Mouse (Mus musculus) frontal cortex, postnatal 25 days (tissue): ENCODE measurements around the gene Ap2a2.
"Not testable (repeated sequence)": the region's sequence is repeated elsewhere in the genome, so short reads cannot be mapped to it uniquely, and the experiment has no call there.

Experiments
- DNase-seq, 2 experiments: peaks; one replicate each; pipeline ENCODE4 v3.0.0; 2022; ENCODE audit warnings: low spot score in 2 of 2

Ap2a2 gene

DNA sequence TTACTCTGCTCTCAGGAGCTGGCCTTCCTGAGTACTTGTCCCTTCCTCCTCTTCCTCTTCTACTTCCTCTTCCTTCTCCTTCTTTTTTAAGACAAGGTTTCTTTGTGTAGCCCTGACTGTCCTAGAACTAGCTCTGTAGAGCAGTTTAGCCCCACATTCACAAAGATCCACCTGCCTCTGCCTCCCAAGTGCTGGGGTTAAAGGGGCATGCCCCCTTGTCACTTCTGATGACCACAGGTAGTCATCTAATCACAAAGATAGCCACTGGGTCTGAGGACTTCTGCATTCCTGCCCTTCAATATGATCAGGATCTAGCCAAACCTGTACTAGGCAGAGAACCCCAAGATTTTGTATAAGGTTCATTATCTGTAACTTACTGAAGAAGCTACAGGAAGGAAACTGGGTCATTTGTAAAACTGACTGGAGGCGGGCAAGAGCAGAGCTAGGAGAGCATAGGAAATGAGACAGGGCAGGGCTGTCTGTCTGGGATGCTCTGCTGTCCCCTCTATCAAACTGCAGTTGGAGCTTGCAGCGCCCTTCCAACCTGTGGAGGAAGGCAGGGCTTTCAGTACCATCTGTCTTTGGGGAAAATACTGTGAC lies 2.1 kb upstream of the Ap2a2 start:
- no peak for DNase-seq

DNA sequence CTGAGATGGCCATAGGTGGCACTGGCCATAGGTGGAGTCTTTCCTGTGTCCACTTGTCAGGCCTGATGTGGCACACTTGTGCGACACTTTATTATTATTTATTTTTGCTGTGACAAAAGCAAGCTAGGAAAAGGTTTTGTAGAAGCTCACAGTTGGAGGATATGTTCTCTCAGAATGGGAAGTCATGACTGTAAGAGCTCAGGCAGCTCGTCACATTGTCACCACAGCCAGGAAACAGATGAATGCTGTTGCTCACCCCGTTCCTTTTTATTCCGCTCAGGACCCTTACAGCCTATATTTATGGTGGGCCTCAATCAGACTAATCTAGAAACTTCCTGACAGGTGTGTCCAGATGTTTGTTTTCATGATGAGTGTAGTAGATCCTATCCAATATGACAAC lies 1.5 kb upstream of the Ap2a2 start:
- no peak for DNase-seq

DNA sequence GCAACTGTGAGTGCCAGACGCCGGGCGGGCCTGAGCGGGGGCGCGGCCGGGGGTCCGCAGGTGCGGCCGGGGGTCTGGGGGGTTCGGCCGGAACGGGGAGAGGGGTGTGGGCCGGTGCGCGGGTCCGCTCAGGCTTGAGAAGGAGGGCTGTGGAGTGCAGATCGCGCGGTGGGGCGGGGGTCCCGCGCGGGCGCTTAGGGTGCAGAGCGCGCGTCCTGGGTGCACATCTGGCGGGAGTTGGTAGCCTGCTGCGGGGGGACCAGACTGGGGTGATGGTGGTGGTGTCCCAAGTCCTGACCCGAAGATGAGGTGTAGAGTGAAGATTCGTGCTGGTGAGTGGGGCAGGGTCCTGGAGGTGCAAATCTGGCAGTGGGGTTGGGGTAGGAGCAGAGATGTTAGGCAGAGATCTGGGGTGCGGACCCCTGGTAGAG lies 463 bp downstream of the Ap2a2 start:
- peak in 1 of 2 experiments; percentile 19 for DNase-seq

DNA sequence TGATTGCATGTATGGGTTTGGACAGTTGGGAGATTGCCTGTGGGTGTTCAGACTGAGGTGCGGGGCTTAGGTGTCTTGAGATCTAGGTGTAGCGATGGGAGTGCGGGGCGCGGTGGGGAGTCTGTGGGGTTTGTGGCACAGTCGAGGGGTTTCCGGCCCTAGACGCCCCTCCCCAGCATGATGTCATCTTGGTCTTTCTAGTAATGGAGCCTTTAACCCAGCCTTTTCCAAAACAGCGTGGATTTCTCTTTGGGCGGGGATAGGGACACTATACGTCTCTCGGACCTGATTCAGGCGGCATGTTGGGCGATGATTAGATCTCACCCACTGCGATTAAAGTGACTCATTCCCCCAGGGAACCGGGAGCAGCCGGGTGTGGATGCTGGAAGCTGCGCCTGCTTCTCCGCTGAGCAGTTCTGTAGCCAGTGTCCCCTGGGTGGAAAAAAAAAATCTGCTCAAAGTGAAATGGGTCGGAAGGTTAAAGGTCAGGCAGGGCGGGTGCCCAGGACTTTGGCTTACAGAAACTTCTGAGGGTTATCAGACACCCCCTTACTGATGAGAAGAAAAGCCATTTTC lies 967 bp downstream of the Ap2a2 start:
- DNase-seq: peak in 1 of 2 experiments; percentile 26

DNA sequence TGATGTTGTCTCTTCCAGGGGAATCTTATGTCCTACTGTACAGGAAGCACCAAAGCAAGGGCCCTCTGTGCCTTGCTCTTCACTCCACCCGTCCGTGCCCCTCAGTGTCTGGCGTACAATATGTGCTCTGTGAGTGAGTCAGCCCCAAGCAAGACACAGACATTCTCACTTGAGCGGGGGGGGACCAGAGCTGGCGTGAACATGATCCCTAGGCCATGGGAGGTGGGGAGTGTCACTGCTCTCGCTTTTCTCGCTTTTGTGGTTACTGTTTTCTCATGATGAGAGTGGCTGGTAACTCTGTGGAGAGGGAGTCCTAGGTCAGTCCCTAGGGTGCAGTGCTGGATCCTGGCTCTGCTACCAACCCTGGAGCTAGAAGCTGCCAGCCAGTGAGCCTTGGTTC lies 2.6 kb downstream of the Ap2a2 start:
- DNase-seq: no peak

DNA sequence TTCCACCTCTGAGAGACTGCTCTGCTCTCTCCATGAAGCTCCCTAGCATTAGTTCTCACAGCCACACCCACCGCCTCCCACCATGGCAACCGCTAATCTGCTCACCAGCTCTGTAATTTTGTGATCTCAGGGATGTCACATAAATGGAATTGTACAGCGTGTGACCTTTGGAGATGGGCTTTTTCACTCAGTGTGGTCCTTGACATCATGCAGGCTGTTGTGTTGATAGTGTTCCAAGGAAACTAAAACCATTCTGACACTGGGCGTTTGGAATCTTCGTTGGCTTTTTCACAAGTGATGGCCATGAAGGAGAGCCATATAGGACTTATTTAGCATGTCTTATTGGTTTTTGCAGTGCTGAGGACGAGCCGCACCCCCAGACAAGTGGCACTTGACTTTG lies 4.6 kb downstream of the Ap2a2 start:
- DNase-seq: no peak

DNA sequence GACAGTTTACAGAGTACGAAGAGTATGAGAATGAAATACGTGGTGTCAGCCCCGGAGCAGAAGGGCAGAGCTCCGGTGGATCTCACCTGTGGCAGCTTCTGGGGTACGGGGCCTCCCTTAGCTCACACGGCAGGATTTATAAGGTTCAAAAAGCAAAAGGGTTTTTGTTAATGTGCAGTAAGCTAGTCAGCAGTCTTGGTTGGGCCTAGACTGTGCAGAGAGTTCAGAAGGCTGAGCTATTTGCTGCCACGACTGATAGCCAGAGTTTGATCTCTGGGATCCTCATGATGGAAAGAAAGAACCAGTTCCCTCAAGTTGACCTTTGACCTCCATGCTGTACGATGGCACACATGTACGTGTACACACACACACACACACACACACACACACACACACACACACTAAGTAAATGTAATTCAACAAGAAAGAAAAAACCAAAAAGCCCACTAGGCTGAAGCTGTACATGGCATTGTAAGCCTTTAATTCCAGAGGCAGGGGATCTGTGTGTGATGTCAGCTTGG lies 7.4 kb downstream of the Ap2a2 start:
- DNase-seq: no peak

DNA sequence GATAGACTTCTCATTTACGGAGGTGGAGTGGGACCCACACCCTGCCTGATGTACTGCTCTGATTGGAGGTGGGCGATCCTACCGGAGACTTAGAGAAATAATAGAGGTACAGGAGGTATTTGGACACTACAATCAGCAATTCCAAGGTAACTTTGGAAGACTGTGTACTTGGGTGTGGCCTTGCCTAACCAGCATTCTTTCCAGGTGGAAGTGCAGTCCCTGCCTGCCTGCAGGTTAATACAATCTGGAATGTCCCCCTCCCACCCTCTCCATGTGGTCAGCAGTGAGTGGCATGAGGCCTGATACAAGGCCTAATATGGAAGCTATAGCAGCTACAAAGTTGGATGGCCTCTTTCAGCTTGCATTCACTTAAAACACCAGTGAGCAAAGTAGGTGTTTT lies 7.9 kb downstream of the Ap2a2 start:
- no peak for DNase-seq

DNA sequence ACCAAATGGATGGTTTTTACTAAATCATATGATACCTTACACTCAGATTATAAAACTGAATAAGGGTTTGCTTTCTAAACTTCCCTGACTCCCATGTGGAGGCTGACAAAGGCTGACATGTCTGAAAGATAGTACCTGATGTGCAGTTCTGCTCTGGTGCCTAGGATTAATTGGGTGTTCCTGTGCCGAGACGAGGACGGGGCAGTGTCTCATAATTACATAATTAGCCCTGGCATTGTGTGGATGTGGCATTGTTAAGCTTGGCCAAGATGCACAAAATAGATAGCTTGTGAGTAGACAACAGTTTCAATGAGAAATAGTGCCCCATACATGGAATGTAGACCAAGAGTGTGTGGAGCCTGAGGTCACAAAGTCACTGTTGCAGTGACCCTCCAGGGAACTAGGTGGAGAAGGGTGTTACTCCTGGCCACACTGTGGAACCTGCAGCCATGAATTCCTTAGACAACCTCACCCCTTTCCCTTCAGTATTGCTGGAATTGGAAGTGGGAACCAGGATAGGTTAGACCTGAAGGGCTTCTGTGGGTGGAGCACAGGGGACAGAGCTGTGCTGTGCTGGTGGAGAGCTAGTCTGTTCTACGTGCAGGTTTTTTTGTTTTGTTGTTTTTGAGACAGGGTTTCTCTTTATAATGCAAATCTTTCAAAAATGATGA lies 8.8 kb downstream of the Ap2a2 start:
- no peak for DNase-seq

DNA sequence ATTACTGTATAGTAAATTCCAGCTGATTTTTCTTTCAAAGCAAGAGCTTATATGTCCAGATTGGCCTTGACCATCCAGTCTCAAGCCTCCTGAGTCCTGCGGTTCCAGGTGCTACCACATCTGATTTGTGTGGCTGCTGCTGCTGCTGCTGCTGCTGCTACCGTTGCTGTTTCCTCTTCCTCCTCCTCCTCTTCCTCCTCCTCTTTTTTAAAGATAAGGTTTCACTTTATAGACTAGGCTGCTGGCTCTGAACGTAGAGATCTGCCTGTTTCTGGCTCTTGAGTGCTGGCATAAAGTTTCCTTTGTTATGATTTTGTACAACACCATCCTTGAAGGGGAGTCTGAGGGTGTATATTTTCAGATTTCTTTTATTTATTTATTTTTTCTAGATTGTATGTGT lies 12.1 kb downstream of the Ap2a2 start:
- DNase-seq: no peak

DNA sequence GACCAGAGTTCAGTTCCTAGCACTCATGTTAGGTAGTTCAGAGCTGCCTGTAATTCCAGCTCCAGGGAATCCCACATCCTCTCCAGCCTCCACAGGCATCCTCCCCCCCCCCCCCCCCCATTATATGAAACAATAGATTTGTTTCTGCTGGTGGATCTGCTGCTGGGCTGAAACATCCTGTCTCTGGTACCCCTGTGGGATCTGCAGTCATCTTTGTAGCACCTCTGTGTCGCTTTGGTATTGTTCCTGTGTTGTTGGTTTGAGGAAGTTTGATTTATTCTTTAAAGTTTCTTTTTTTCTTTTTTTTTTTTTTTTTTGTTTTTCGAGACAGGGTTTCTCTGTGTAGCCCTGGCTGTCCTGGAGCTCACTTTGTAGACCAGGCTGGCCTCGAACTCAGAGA lies 13.5 kb downstream of the Ap2a2 start:
- DNase-seq: no peak

DNA sequence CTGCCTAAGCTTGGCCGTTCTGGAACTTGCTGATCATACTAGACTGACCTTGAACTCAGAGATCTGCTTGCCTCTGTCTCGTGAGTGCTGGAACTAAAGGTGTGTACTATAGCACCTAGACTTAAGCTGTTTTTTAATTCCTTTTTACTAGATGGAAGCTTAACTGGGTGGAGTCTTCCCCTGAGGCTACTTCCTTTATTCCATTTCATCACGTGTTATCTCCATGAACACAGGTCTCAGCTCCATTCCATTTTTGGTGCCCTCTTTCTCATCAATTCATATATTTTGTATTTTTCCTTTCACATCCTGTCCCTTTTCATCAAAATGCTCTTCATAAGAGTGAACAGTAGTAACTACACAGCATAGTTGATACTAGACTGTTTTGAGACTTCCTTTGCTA lies 15.8 kb downstream of the Ap2a2 start:
- DNase-seq: no peak

DNA sequence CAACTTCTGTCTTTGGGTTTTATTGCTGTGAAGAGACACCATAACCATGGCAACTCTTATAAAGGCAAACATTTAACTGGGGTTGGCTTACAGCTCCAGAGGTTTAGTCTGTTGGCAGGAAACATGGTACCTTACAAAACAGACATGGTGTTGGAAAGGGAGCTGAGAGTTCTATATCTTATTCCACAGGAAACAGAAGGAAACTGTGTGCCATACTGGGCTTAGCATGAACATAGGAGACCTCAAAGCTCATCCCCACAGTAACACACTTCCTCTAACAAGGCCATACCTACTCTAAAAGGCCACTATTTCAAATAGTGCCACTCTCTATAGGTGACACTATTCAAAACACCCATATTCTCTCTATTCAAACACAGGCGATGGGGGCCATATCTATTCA lies 16.5 kb downstream of the Ap2a2 start:
- no peak for DNase-seq

DNA sequence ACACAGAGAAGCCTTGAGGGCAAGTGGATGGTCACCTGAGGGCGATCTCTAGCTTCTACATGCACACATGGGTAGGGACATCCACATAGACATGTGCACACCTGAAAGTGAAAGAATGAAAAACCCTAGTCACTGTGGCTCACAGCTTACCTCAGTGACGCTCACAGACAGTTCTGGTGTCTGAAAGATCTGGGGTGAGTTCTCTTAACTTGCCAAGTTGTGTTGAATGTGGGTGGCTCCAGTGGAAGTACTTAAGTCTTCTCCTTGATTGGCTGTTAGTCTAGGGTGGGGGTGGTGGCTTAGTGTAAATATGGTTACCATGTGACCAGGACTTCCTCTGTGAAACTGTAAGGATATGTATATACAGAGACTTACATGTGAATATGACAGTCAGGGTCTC lies 17.0 kb downstream of the Ap2a2 start:
- no peak for DNase-seq

DNA sequence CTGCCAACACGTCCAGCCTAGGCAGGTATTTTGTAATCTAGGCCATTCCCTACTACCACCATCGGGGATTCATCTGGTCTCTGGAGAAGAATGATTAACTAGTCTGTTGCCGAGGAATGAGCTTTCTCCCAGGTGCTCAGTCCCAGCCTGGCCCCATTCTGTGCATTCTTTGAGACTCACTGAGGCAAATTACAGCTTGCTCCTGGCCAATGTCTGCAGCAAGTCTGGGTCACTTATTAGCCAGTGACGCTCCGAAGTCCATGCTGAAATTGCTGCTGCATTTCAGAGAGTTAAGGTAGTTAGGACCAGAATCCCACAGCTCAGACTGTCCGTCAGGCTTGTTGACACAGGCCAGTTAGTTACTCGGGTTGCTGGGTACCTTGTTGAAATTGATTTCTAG lies 19.4 kb downstream of the Ap2a2 start:
- no peak for DNase-seq

DNA sequence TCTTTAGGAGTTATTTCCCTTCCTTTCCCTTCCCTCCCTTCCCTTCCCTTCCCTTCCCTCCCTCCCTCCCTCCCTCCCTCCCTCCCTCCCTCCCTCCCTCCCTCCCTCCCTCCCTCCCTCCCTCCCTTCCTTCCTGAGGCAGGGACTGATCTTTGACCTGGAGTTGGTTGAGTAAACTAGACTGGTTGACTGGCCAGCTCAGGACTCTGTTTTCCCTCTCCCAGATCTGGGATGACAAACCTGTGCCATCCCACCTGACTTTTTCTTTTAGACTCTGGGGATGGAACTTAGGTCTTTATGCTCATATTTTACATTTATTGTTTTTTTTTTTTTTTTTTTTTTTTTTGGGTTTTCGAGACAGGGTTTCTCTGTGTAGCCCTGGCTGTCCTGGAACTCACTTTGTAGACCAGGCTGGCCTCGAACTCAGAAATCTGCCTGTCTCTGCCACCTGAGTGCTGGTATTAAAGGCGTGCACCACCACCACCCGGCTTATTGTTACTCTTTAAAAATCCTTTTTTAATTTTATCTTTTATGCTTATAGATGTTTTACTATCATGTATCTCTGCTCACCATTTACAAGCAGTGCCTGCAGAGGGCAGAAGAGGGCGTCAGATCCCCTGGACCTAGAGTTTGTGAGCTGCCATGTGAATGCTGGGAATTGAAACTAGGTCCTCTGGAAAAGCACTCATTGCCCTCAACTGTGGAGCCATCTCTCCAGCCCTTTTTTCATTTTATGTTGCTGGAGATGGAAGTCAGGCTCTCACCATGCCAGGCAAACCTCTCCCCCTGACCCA lies 22.3 kb downstream of the Ap2a2 start:
- no peak for DNase-seq

DNA sequence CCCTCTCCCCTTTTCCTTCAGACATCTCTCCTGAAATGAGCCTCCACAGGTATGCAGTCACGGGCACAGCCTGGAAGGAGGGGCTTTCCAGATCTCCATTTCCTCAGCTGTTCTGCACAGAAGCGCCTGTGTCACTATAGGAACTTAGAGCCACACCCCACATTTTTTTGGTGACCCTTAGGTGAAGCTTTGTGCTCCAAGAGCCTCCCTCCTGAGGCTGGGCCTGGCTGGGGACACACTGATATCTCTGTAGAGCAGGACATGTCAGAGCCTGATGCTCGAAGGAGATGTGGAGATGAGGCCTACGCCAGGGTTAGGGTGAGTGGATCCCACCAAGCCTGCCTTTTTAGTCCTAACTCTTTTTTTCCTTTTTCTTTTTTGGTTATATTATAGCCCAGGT lies 23.3 kb downstream of the Ap2a2 start:
- no peak for DNase-seq

DNA sequence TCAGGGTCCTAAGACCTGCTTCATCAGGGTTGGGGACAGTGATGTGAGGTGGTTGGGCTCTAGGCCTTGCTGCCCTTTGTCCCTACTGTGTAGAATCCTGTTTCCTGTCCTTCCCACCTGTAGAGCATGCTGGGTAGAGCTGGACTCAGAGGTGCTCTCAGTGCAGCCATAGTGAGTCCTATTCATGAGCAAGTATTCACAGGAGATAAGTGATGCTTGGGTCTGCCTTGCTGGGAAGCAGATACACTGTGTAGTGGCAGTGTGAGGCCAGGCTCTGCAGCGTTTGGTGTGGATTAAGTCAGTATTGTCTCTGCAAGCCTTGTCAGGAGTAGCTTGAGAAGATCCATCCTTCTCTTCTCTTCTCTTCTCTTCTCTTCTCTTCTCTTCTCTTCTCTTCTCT lies 23.9 kb downstream of the Ap2a2 start:
- DNase-seq: no peak

DNA sequence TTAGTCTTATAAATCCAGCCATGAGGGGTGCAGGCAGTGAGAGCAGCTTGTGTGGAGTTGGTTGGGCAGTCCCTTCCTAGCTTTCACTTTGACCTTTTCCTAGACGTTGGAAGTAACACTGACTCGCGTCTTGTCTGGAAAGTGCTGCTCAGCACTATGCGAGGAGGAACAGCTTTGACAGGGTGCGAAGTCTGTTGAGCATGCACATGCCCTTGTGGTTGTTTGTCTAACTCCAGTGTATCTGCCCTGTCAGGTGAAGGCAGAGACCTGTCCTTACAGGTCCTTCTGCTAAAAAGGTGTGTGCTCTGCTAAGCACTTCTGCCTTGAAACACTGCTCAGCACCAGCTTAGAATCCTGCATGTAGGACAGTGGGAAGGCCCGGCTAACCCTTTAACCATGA lies 26.9 kb downstream of the Ap2a2 start:
- no peak for DNase-seq

DNA sequence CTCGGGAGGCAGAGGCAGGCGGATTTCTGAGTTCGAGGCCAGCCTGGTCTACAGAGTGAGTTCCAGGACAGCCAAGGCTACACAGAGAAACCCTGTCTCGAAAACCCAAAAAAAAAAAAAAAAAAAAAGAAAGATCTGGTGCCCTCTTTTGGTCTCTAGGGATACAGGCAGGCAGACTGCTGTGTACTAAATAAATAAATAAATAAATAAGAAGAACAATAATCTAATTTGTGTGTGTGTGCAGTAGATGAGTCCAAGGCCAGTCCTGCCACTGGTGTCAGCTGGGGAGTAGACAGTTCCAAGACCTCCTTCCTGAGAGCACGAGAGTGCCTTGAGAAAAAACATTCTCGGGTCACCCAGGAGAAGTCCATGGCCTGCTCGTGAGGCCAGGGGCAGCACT lies 28.3 kb downstream of the Ap2a2 start:
- not testable (repeated sequence) for DNase-seq

DNA sequence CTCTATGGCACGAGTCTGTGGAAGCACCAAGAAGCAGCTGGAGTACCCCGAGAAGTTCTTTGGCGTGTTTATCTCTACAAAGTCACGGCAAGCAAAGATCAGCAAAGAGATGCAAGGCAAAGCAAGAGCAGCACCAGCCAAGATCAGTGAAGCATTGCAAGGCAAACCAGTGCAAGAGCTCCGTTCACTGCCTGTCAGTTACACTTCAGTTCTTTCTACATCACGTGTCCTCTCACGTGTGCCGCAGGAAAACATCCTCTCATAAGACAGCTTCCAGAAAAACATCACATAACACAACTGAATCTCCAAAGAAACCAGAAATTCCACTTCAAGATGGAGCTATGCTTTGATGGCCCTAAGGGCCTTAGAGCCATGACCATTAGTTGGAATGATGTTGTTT lies 29.0 kb downstream of the Ap2a2 start:
- no peak for DNase-seq

DNA sequence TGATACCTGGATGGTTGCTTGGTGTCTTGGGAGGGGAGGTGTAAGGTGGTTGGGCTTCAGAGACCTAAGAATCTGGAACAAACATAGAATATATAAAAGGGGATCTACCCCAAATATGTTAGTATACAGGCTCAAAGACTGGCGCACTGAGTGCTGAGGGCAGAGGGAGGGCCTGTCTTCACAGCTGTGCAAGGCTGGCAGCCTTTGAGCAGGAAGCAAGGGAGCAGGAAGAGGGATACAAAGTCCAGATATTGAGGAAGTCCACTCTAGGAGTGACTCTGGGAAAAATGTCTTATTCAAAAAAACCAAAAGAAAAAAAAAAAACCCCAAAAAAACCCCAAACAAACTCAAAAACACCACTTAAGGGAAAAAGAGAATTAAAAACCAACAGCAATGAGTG lies 30.1 kb downstream of the Ap2a2 start:
- DNase-seq: no peak

DNA sequence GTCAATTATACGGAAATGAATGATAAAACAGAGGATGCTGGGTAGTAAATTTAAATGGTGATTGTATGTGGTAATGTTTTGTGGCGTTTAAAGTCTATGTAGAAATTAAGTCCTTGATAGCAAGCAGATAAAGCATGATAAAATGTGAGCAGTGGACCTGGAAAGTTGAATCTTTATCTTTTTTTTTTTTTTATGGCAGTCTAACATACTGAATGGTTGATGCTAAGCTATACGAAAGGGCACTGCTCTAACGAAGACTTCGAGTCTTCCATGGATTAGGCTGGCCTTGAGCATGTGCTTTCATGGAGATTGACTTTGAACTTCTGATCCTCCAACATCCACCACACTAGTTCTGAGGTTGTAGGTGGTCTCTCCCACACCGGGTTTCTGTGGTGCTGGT lies 31.1 kb downstream of the Ap2a2 start:
- no peak for DNase-seq
